Mouse (Mus musculus): ENCODE measurements around the gene Pmm1. TPM values are rescaled to one million over a fixed set of nuclear protein-coding genes. Genes with fewer than 3 reads are reported as not detected.

Gene Pmm1
- polyA plus RNA-seq, 1 experiment = 6.3 TPM

GRCm38 (mm10) chr15:81964262-81964661 is 3.5 kb upstream of the Pmm1 start:
- TF ChIP-seq TAL1 (IDR thresholded peaks at IDR 0.05; ENCODE audit: low read length) = no peak
- TF ChIP-seq GATA1 (IDR thresholded peaks at IDR 0.05; ENCODE audit: low read length) = no peak
- Histone ChIP-seq H3K4me1 (ENCODE audit: control insufficient read depth) (peaks cover 35% of the 10 kb centered on the region), H3K4me3 (replicated peaks) (no peak overlapping the region), H3K9me3 (ENCODE audit: control insufficient read depth, low read length) (no peaks in the 10 kb centered on the region), H3K36me3 (ENCODE audit: control insufficient read depth) (no peaks in the 10 kb centered on the region), H3K27me3 (ENCODE audit: control insufficient read depth) (no peaks in the 10 kb centered on the region; the same call in 1 of the 2 replicates)

DNA sequence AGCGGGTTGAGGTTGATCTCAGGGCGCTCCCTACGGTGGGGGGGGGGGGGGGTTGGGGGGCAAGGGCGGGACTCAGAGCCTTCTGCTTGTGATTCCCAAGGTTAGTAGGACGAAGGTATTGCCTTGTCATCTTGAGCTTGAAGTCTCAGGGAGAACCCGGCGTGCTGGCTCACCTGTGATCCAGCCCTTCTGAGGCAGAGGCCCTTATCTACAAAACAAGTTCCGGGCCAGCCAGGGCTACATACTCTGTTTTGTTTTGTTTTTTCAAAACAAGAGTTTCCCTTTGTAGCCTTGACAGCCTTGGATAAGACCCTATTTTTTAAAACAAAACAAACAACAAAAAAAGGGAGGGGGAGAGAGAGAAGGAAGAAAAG is 335 bp upstream of the Pmm1 start:
- no peak for TF ChIP-seq TAL1 (IDR thresholded peaks at IDR 0.05; ENCODE audit: low read length)
- no peak for TF ChIP-seq GATA1 (IDR thresholded peaks at IDR 0.05; ENCODE audit: low read length)
- peaks cover 37% of the 10 kb centered on the region for H3K4me1 ChIP-seq (ENCODE audit: control insufficient read depth)
- H3K27me3 ChIP-seq (ENCODE audit: control insufficient read depth) = no peaks in the 10 kb centered on the region
- peak overlapping the region; percentile 80 for H3K4me3 ChIP-seq (replicated peaks)
- H3K36me3 ChIP-seq (ENCODE audit: control insufficient read depth) = peaks cover 17% of the 10 kb centered on the region
- no peaks in the 10 kb centered on the region for H3K9me3 ChIP-seq (ENCODE audit: control insufficient read depth, low read length)

- TF ChIP-seq GATA1 (IDR thresholded peaks at IDR 0.05; ENCODE audit: low read length) (no peak), TAL1 (IDR thresholded peaks at IDR 0.05; ENCODE audit: low read length) (no peak)
- Histone ChIP-seq H3K4me1 (ENCODE audit: control insufficient read depth) (peaks cover 32% of the 10 kb centered on the region), H3K9me3 (ENCODE audit: control insufficient read depth, low read length) (no peaks in the 10 kb centered on the region), H3K27me3 (ENCODE audit: control insufficient read depth) (no peaks in the 10 kb centered on the region), H3K36me3 (ENCODE audit: control insufficient read depth) (peaks cover 37% of the 10 kb centered on the region), H3K4me3 (replicated peaks) (no peak overlapping the region)
Measured at GRCm38 (mm10) chr15:81958906-81959305, 1.8 kb downstream of the Pmm1 start.

- TF ChIP-seq GATA1 (IDR thresholded peaks at IDR 0.05; ENCODE audit: low read length) (no peak), TAL1 (IDR thresholded peaks at IDR 0.05; ENCODE audit: low read length) (no peak)
- Histone ChIP-seq H3K36me3 (ENCODE audit: control insufficient read depth) (peaks cover 46% of the 10 kb centered on the region), H3K4me3 (replicated peaks) (no peak overlapping the region), H3K4me1 (ENCODE audit: control insufficient read depth) (peaks cover 32% of the 10 kb centered on the region), H3K9me3 (ENCODE audit: control insufficient read depth, low read length) (no peaks in the 10 kb centered on the region), H3K27me3 (ENCODE audit: control insufficient read depth) (no peaks in the 10 kb centered on the region)
Measured at GRCm38 (mm10) chr15:81957598-81957997, 3.1 kb downstream of the Pmm1 start.

GRCm38 (mm10) chr15:81956457-81956856 is 4.3 kb downstream of the Pmm1 start:
- peaks cover 57% of the 10 kb centered on the region for H3K36me3 ChIP-seq (ENCODE audit: control insufficient read depth)
- peaks cover 30% of the 10 kb centered on the region for H3K4me1 ChIP-seq (ENCODE audit: control insufficient read depth)
- no peaks in the 10 kb centered on the region for H3K9me3 ChIP-seq (ENCODE audit: control insufficient read depth, low read length)
- no peaks in the 10 kb centered on the region for H3K27me3 ChIP-seq (ENCODE audit: control insufficient read depth)
- no peak overlapping the region for H3K4me3 ChIP-seq (replicated peaks)
- TF ChIP-seq GATA1 (IDR thresholded peaks at IDR 0.05; ENCODE audit: low read length) (no peak), TAL1 (IDR thresholded peaks at IDR 0.05; ENCODE audit: low read length) (no peak)

DNA sequence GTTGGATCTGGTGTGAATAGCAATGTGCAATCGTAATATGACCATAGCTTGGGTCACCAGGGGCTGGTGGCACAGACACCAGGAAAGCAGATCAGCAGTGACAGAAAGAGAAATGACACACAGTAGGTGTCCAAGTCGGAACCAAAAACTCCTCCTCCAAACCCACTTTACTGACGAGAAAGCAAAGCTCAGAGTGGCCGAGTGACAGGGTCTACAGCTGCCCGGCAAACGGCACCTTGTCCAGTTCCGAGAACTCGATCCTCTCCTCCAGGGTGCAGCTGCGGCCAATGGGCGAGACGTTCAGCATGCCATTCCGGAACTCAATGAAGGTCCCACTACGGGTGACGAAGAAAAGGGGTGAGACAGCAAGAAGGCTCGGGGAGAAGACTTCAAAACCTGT is 5.3 kb downstream of the Pmm1 start:
- Histone ChIP-seq H3K36me3 (ENCODE audit: control insufficient read depth) (peaks cover 66% of the 10 kb centered on the region), H3K27me3 (ENCODE audit: control insufficient read depth) (no peaks in the 10 kb centered on the region), H3K9me3 (ENCODE audit: control insufficient read depth, low read length) (no peaks in the 10 kb centered on the region), H3K4me1 (ENCODE audit: control insufficient read depth) (peaks cover 23% of the 10 kb centered on the region), H3K4me3 (replicated peaks) (no peak overlapping the region)
- no peak for TF ChIP-seq TAL1 (IDR thresholded peaks at IDR 0.05; ENCODE audit: low read length)
- TF ChIP-seq GATA1 (IDR thresholded peaks at IDR 0.05; ENCODE audit: low read length) = no peak

DNA sequence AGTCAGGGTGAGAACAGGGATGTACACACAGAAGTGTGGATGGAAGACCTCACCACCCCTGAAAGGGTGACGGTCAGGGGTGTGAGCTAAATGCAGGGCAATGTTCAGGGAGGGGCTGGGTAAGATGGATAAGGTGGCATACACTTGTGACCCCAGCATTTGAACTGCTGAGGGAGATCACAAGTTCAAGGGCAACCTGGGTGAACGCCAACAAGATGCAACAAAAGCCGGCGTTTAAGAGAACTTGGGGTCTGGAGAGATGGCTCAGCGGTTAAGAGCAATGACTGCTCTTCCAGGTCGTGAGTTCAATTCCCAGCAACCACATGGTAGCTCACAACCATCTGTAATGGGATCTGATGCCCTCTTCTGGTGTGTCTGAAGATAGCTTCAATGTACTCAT is 6.0 kb downstream of the Pmm1 start:
- Histone ChIP-seq H3K4me3 (replicated peaks) (no peak overlapping the region), H3K27me3 (ENCODE audit: control insufficient read depth) (no peaks in the 10 kb centered on the region), H3K36me3 (ENCODE audit: control insufficient read depth) (peaks cover 66% of the 10 kb centered on the region), H3K9me3 (ENCODE audit: control insufficient read depth, low read length) (no peaks in the 10 kb centered on the region), H3K4me1 (ENCODE audit: control insufficient read depth) (peaks cover 16% of the 10 kb centered on the region)
- TF ChIP-seq TAL1 (IDR thresholded peaks at IDR 0.05; ENCODE audit: low read length) = no peak
- no peak for TF ChIP-seq GATA1 (IDR thresholded peaks at IDR 0.05; ENCODE audit: low read length)

DNA sequence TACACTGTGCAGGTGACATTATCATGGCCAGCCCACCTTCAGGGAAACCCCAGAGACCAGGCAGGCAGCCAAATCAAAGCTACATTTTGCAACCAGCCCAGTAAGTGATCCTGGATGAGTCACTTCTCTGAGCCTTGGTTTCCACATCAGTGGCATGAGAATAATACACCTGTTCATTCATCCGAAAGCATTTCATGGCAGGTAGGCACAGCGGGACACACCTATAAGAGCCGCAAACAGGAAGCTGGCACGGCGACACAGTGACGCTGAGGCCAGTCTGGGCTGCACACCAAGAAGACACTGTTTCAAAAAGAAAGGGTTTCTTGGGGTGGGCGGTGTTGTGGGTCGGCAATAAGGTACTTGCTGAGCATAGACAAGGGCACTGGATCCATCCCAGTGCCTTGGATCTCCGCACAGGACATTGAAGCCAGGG is 6.6 kb downstream of the Pmm1 start:
- peaks cover 66% of the 10 kb centered on the region for H3K36me3 ChIP-seq (ENCODE audit: control insufficient read depth)
- TF ChIP-seq GATA1 (IDR thresholded peaks at IDR 0.05; ENCODE audit: low read length) = no peak

GRCm38 (mm10) chr15:81952310-81952709 is 8.4 kb downstream of the Pmm1 start:
- Histone ChIP-seq H3K4me3 (replicated peaks) (no peak overlapping the region), H3K4me1 (ENCODE audit: control insufficient read depth) (peaks cover 14% of the 10 kb centered on the region), H3K27me3 (ENCODE audit: control insufficient read depth) (no peaks in the 10 kb centered on the region), H3K36me3 (ENCODE audit: control insufficient read depth) (peaks cover 62% of the 10 kb centered on the region), H3K9me3 (ENCODE audit: control insufficient read depth, low read length) (peaks cover under 1% of the 10 kb centered on the region; the same call in 1 of the 2 replicates)
- no peak for TF ChIP-seq GATA1 (IDR thresholded peaks at IDR 0.05; ENCODE audit: low read length)
- no peak for TF ChIP-seq TAL1 (IDR thresholded peaks at IDR 0.05; ENCODE audit: low read length)

More for the DNA sequence above, 6.6 kb downstream of the Pmm1 start:
- Histone ChIP-seq H3K4me3 (replicated peaks) (no peak overlapping the region), H3K4me1 (ENCODE audit: control insufficient read depth) (peaks cover 13% of the 10 kb centered on the region), H3K9me3 (ENCODE audit: control insufficient read depth, low read length) (no peaks in the 10 kb centered on the region), H3K27me3 (ENCODE audit: control insufficient read depth) (no peaks in the 10 kb centered on the region)

DNA sequence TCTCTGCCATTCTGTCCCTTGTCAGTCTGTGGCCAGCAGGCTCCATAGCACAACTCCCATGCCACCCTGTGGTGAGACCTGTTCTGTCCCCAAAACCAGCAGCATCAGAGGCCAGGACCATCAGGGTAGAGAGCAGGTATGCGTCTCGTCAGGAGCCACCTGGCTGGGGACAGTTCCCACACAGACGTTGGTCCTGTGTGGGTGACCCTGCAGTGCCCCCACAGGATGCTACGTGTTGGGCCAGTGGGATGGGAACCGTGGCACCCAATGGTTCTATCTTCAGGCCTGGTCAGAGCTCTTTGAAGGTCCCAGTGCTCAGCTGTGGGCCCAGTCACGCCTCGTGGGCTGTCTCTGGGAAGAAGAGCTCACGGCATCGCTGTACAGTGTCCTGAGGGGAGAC is 9.6 kb downstream of the Pmm1 start:
- TF ChIP-seq GATA1 (IDR thresholded peaks at IDR 0.05; ENCODE audit: low read length) (no peak), TAL1 (IDR thresholded peaks at IDR 0.05; ENCODE audit: low read length) (no peak)
- peaks cover 4% of the 10 kb centered on the region; the same call in 1 of the 2 replicates for H3K9me3 ChIP-seq (ENCODE audit: control insufficient read depth, low read length)
- peaks cover 51% of the 10 kb centered on the region for H3K36me3 ChIP-seq (ENCODE audit: control insufficient read depth)
- no peaks in the 10 kb centered on the region for H3K27me3 ChIP-seq (ENCODE audit: control insufficient read depth)
- H3K4me1 ChIP-seq (ENCODE audit: control insufficient read depth) = peaks cover 11% of the 10 kb centered on the region
- no peak overlapping the region for H3K4me3 ChIP-seq (replicated peaks)
